Mouse (Mus musculus) hindbrain, embryonic 12.5 days (tissue): ENCODE measurements around the gene Vmn1r130. TPM values are rescaled to one million over a fixed set of nuclear protein-coding genes. Genes with fewer than 3 reads are reported as not detected.
"Not testable (repeated sequence)": the region's sequence is repeated elsewhere in the genome, so short reads cannot be mapped to it uniquely, and the experiment has no call there.

Experiments used
- ATAC-seq: fragments of 200-750 bp; cut with Nextera tagmentation; 2 replicates; pipeline ENCODE4 v1.8.0; 2017; ENCODE audit warnings: moderate TSS enrichment; ENCODE audit not compliant: low FRiP score
- H3K27ac ChIP-seq: fragments of 300-500 bp; sonication (generic); 2 replicates; pipeline ENCODE4 v1.5.1; 2016; ENCODE audit warnings: mild to moderate bottlenecking
- H3K27me3 ChIP-seq: fragments of 300-500 bp; sonication (generic); 2 replicates; pipeline ENCODE4 v1.6.1; 2016; ENCODE audit warnings: mild to moderate bottlenecking
- H3K36me3 ChIP-seq: fragments of 300-500 bp; sonication (generic); 2 replicates; pipeline ENCODE4 v1.6.1; 2016; ENCODE audit warnings: mild to moderate bottlenecking
- H3K4me1 ChIP-seq: fragments of 300-500 bp; sonication (generic); 2 replicates; pipeline ENCODE4 v1.6.1; 2016
- H3K4me2 ChIP-seq: fragments of 300-500 bp; sonication (generic); replicated peaks from 2 replicates; pipeline ENCODE4 v1.6.1; 2016; ENCODE audit warnings: mild to moderate bottlenecking
- H3K4me3 ChIP-seq: fragments of 300-500 bp; sonication (generic); 2 replicates; pipeline ENCODE4 v1.5.1; 2016; ENCODE audit warnings: mild to moderate bottlenecking
- H3K9ac ChIP-seq: fragments of 300-500 bp; sonication (generic); 2 replicates; pipeline ENCODE4 v1.6.1; 2016; ENCODE audit warnings: mild to moderate bottlenecking, moderate library complexity
- H3K9me3 ChIP-seq: fragments of 300-500 bp; sonication (generic); replicated peaks from 2 replicates; pipeline ENCODE4 v1.6.1; 2016; ENCODE audit warnings: mild to moderate bottlenecking
- WGBS: fragments of 180-500 bp; shearing (Covaris S2); methylation state at CpG from one replicate; pipeline ENCODE4 v1.1.7; 2016; 5-methylcytosine and 5-hydroxymethylcytosine counted together
- polyA plus RNA-seq: library from polyadenylated mRNA; unstranded; fragments of >200 nt; fragmentation: Nextera tagmentation; extraction: Ambion mirVana; gene quantifications from 2 replicates; pipeline ENCODE4 v1.2.1, GENCODE M21; 2016

The Vmn1r130 gene
- polyA plus RNA-seq = not detected in 2 replicates

- WGBS = no CpG with 5 or more reads among the region's 3 CpGs
- not testable (repeated sequence) for ATAC-seq
These were observed at the start of gene Vmn1r130 for GRCm38 (mm10) chr7:21511480-21511879. Gene Vmn1r130, plus strand, starts transcription at chr7:21511780.

GRCm38 (mm10) chr7:21545990-21546389 lies 34.4 kb downstream of the Vmn1r130 start, which contains the start of gene Vmn1r131:
Gene Vmn1r131, minus strand, starts transcription at chr7:21546090.
- not testable (repeated sequence) for H3K9ac ChIP-seq, H3K27me3 ChIP-seq, ATAC-seq, H3K9me3 ChIP-seq, H3K27ac ChIP-seq, H3K4me2 ChIP-seq, H3K4me1 ChIP-seq, H3K4me3 ChIP-seq, H3K36me3 ChIP-seq
- no CpG with 5 or more reads among the region's 2 CpGs for WGBS

More at GRCm38 (mm10) chr7:21511480-21511879, at the start of gene Vmn1r130:
- H3K9me3 ChIP-seq, H3K9ac ChIP-seq, H3K36me3 ChIP-seq, H3K4me3 ChIP-seq, H3K4me2 ChIP-seq, H3K4me1 ChIP-seq, H3K27ac ChIP-seq, H3K27me3 ChIP-seq: not testable (repeated sequence)

Other genes starting within 250 kb of the Vmn1r130 start
- gene Vmn1r125, start 239.6 kb upstream of the Vmn1r130 start, polyA plus RNA-seq = not detected in 2 replicates
- not detected in 2 replicates for gene Vmn1r126, start 210.3 kb upstream of the Vmn1r130 start, polyA plus RNA-seq
- gene Vmn1r127, start 191.9 kb upstream of the Vmn1r130 start, polyA plus RNA-seq = not detected in 2 replicates
- not detected in 2 replicates for gene Vmn1r128, start 162.4 kb upstream of the Vmn1r130 start, polyA plus RNA-seq
- not detected in 2 replicates for gene Vmn1r129, start 150.5 kb upstream of the Vmn1r130 start, polyA plus RNA-seq
- gene Gm6882, start 79.0 kb upstream of the Vmn1r130 start, polyA plus RNA-seq = not detected in 2 replicates
- gene Vmn1r131, start 34.3 kb downstream of the Vmn1r130 start, polyA plus RNA-seq = not detected in 2 replicates
- gene Vmn1r132, start 102.3 kb downstream of the Vmn1r130 start, polyA plus RNA-seq = not detected in 2 replicates
- gene Gm4175, start 249.7 kb downstream of the Vmn1r130 start, polyA plus RNA-seq = not detected in 2 replicates